Mouse (Mus musculus): ENCODE results near the gene Dhx37. TPM values are rescaled to one million over a fixed set of nuclear protein-coding genes. Genes with fewer than 3 reads are reported as not detected.
A peak's percentile ranks its signal among the peaks of the same experiment; 100 is the strongest.
"Not testable (repeated sequence)": the region's sequence is repeated elsewhere in the genome, so short reads cannot be mapped to it uniquely, and the experiment has no call there.

The Dhx37 gene
- total RNA-seq, 2 experiments from 2014 or later, result 15.2 to 15.6 TPM

- TF ChIP-seq CTCF (conservative IDR thresholded peaks at IDR 0.05), result no peak
- DNase-seq (ENCODE audit: low spot score in 2 of 2), result no peak
- Histone ChIP-seq H3K4me3 (no peak overlapping the region), H3K27ac (no peak overlapping the region)
Measured at GRCm38 (mm10) chr5:125443915-125444314, 10.0 kb upstream of the Dhx37 start.

GRCm38 (mm10) chr5:125443335-125443734 is 9.4 kb upstream of the Dhx37 start:
- DNase-seq (ENCODE audit: low spot score in 2 of 2), result no peak
- H3K27ac ChIP-seq, result no peak overlapping the region
- peak; percentile 67 for TF ChIP-seq CTCF (conservative IDR thresholded peaks at IDR 0.05)
- no peak overlapping the region for H3K4me3 ChIP-seq

DNA sequence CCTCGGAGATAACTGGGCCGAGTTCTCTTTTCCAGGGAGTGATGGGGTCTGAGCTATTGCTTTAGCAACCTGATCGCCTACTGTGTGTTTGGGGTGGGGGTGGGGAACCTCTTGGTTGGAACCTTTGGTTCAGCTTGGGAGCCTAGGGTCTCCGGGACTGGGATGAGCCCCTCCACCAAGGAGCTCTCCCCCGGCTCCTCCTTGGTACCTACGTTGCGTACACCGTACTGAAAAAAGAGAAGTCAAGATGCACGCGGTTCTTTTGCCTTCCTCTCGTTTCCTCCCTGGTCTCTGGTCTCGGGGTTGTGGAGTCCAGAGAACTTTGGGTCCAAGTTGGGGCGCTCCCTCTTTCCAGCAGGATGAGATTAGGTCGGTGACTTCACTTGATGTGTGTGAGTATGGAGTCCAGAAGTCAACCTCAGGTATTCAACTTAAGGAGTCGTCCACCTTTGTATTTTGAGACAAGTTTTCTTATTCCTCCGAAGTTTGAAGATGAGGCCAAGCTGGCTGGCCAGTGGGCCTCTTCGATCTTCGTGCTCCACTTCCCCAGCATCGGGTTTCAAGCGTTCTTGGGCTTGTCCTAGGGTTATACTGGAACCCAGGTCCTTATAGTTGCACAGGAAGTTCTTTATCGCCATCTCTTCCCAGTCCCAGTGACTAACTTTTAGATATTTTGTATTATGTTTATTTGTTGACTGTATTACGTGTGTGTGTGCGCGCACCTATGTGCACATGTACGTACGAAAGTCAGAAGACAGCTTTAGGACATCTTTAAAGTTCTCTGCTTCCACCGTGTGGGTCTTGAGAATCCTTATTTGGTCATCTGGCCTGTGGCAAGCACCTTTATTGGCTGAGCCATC is 8.4 kb upstream of the Dhx37 start:
- Histone ChIP-seq H3K27ac (peak overlapping the region; percentile 94), H3K4me3 (peak overlapping the region; percentile 86)
- no peak for DNase-seq (ENCODE audit: low spot score in 2 of 2)
- no peak for TF ChIP-seq CTCF (conservative IDR thresholded peaks at IDR 0.05)

DNA sequence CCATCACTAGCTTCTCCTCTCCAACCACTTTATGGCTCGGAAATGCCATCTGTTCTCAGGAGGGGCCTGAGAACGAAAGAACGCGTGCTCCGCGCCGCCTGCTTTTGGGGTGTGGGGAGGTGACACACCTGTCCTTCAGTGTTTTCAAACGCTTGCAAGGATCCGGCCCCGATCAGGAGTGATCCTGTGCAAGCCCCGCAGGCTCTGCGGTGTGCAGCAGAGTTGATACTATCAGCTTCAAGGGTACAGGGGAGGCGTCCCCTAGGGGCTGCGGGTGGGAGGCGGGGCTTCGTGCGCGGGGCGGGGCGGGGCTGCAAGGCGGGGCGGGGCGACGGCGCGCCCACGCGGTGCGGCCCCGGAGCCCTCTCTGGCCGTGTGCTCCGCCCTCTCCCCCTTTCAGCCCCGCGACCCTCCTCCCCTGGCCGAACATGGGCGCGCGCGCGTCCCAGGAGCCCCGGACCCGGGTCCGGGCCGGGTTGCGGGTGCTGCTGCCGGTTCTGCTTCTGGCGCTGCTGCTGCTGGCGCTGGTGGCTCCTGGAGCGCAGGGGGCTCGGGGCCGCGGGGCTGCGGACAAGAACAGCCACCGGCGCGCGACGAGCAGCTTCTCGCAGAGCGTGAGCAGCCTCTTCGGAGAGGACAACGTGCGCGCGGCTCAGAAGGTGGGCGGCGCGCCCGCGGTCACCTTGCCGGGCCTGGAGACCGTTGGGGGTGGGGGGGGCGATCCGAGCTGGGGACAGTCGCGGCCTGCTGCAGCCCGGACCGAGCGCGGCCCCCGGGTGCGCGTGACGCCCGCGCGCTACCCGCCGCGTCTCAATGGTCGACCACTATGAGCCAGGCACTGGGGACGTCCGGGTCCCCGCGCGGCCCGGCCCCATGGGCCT is 7.6 kb upstream of the Dhx37 start, which contains the start of gene Bri3bp:
TSS of gene Bri3bp (plus strand) at position 335 of the 881 bp plus-strand sequence.
- peak in 1 of 2 experiments; percentile 44 for DNase-seq (ENCODE audit: low spot score in 2 of 2)
- Histone ChIP-seq H3K4me3 (peak within 1 kb of the TSS; percentile 86), H3K27ac (peak within 1 kb of the TSS; percentile 94)
- TF ChIP-seq CTCF (conservative IDR thresholded peaks at IDR 0.05), result no peak

- Histone ChIP-seq H3K4me3 (peak overlapping the region; percentile 86), H3K27ac (peak overlapping the region; percentile 94)
- no peak for DNase-seq (ENCODE audit: low spot score in 2 of 2)
- TF ChIP-seq CTCF (conservative IDR thresholded peaks at IDR 0.05), result no peak
Measured at GRCm38 (mm10) chr5:125440583-125441233, 6.8 kb upstream of the Dhx37 start.

- DNase-seq (ENCODE audit: low spot score in 2 of 2), result not testable (repeated sequence)
- TF ChIP-seq CTCF (conservative IDR thresholded peaks at IDR 0.05), result peak; percentile 42
Measured at GRCm38 (mm10) chr5:125434347-125434746, 426 bp upstream of the Dhx37 start.

DNA sequence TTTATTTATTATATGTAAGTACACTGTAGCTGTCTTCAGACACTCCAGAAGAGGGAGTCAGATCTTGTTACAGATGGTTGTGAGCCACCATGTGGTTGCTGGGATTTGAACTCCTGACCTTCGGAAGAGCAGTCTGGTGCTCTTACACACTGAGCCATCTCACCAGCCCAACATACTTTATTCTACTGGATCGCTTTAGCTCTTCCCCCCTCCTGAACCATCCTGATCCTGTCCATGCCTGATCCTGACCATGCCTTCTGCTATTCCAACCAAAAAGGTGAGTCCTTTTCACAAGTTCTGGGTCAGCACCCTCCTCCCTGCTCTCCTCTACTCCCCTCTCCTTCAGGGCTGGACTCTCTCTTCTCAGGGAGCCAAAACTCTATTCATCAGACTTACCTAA is 1.6 kb downstream of the Dhx37 start:
- H3K4me3 ChIP-seq; DNase-seq (ENCODE audit: low spot score in 2 of 2); H3K27ac ChIP-seq: not testable (repeated sequence)

More at GRCm38 (mm10) chr5:125434347-125434746, 426 bp upstream of the Dhx37 start:
- H3K4me3 ChIP-seq, result peak overlapping the region; percentile 67
- H3K27ac ChIP-seq, result not testable (repeated sequence)

DNA sequence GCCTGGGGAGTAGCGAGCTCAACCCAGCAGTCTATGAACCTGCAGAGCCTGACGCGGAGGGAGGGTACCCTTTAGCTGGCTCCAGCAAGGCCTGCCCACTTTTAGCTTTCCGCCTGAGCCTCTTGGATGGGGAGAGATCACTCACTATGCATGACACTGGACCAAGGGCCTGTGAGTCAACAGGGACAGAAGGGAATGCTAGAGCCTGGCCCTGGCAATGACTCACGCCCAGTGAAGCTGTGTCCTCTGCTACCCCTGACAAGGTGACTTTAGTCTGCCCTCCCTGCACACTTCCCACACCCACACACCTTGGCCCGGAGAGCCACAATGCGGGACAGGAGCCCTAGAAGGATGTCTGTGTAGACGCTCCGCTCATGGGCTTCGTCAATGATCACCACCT is 7.6 kb downstream of the Dhx37 start:
- H3K4me3 ChIP-seq, result no peak overlapping the region
- TF ChIP-seq CTCF (conservative IDR thresholded peaks at IDR 0.05), result no peak
- no peak for DNase-seq (ENCODE audit: low spot score in 2 of 2)
- no peak overlapping the region for H3K27ac ChIP-seq

- no peak overlapping the region for H3K27ac ChIP-seq
- TF ChIP-seq CTCF (conservative IDR thresholded peaks at IDR 0.05), result no peak
- no peak for DNase-seq (ENCODE audit: low spot score in 2 of 2)
- H3K4me3 ChIP-seq, result no peak overlapping the region
Measured at GRCm38 (mm10) chr5:125425698-125426276, 8.1 kb downstream of the Dhx37 start.

DNA sequence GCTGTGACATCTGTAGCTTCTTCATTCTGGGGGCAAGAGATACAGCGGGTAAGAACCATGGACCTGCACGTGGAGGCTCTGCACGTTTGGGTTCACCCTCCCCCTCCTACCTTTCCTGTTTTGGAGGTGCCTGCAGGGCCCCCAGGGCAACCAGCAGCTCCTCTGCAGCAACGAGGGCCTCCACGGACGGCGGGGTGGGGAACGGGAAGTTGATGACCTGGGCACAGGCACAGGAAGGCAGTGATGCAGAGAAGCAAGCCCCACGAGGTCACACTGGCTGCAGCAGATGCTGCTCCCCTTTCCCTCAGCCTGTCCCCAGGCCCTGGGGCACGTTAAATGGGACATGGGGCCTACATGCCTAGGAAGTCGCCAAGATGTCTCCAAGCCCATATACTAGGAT is 14.8 kb downstream of the Dhx37 start:
- no peak overlapping the region for H3K27ac ChIP-seq
- H3K4me3 ChIP-seq, result no peak overlapping the region
- DNase-seq (ENCODE audit: low spot score in 2 of 2), result no peak
- TF ChIP-seq CTCF (conservative IDR thresholded peaks at IDR 0.05), result no peak

DNA sequence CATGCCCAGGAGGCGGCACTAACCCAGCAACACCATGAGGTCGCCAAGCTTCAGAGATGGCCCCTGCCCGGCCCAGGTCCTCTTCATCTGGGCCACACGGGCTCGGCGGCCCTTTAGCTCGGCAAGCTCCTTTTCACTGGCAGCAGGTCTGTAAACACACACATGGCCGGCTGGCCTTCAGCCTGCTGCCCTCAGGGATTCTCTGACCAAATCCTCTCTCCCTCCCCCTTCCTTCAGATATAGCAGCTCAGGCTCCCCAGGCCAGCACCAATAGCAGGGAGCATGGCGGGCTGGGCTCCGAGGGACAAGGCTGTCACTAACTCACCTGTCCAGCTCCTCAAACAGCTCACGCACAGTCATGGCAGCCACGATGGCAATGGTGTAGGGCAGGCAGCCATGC is 15.3 kb downstream of the Dhx37 start:
- no peak overlapping the region for H3K27ac ChIP-seq
- H3K4me3 ChIP-seq, result no peak overlapping the region
- no peak for TF ChIP-seq CTCF (conservative IDR thresholded peaks at IDR 0.05)
- no peak for DNase-seq (ENCODE audit: low spot score in 2 of 2)

GRCm38 (mm10) chr5:125416183-125416582 is 17.7 kb downstream of the Dhx37 start:
- no peak for DNase-seq (ENCODE audit: low spot score in 2 of 2)
- no peak overlapping the region for H3K27ac ChIP-seq
- TF ChIP-seq CTCF (conservative IDR thresholded peaks at IDR 0.05), result no peak
- no peak overlapping the region for H3K4me3 ChIP-seq
